Mouse (Mus musculus): ENCODE measurements around the gene Polr2g. TPM values are rescaled to one million over a fixed set of nuclear protein-coding genes. Genes with fewer than 3 reads are reported as not detected.

Polr2g gene
- total RNA-seq, 2 experiments from 2014 or later: 103 TPM

DNA sequence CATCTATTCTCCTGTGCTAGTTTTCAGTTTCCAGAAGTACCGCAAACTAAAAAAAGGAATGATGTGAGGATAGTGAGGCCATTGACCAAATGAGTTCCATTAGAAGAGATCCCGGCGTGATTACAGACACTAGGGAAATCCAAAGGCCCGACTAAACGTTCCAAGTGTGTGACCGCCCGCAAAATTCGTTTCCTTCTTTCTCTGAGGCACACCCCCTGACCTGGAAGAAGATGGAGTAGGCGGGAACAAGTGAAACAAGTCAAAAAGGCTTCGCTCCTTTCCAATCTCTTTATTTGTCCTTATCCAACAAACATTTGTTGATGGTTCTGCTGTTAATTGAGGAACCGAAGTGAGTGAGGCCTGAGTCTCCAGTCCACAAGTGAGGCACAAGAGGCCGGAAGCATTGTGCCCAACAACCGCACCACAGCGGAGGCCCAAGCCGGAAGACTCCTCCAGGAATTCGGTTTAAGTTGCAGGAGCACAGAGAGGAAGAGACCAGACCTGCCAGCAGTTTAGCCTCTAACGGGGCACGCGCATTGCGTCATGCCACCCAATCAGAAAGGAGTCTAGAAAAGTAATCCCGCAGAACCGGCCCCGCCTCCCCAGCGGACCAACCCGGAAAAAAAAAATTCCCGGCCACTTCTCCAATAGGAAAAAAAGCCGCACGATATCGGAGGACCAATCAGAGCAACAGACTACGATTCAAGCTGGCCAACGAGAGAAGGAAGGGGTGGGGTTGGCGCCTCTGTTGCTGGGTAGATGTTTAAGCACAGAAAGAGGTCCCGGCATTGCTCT lies 20.6 kb upstream of the Polr2g start, which contains the start of gene Ttc9c:
Gene Ttc9c, minus strand, starts transcription at position 533 of the 795 bp plus-strand sequence.
- DNase-seq (ENCODE audit: low spot score in 2 of 2): peak; percentile 76 to 92

DNA sequence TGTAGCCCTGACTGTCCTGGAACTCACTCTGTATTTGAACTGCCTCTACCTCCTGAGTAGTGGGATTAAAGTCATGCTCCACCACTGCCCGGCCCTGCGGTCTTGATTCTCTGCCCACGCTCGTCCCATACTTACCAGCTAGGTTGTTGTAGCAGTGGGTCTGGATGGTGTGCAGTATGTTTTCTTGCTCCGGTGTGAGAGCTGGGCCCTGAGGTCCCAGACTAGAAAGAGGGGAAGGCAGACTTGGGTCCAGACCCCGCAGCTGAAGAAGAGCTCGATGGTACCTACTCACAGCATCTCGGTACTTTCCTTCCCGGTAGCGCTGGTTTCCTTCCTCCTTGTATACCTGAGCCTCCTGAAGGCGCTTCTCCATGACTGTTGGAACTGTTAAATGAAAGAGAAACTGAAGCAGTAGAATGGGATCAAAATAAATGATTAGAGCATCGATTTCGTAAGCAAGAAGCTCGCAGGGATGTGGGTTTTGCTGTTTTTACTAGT lies 20.0 kb upstream of the Polr2g start:
- no peak for DNase-seq (ENCODE audit: low spot score in 2 of 2)

DNA sequence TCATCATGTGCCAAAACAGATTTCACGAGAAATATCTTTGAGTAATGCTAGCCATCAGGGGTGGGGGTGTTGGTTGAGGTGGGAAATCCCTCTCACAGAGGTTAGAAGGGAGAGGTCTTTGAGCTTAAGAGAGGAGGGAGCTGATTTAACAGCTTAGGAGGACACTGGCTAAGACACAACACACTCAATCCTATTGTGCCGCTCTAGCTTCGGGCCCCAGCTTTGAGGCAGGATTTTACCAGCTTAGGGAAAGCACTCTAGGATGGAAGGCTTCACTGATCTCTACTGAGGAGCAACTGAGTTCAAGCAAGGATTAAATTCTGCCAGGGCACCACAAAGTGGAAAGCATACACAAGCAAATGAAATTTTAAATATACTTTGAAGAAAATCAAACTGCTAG lies 18.6 kb upstream of the Polr2g start:
- no peak for DNase-seq (ENCODE audit: low spot score in 2 of 2)

- no peak for DNase-seq (ENCODE audit: low spot score in 2 of 2)
These were observed 17.4 kb upstream of the Polr2g start for GRCm38 (mm10) chr19:8815812-8816211.

- DNase-seq (ENCODE audit: low spot score in 2 of 2): no peak
These were observed 8.4 kb upstream of the Polr2g start for GRCm38 (mm10) chr19:8806810-8807209.

- DNase-seq (ENCODE audit: low spot score in 2 of 2): no peak
These were observed 5.7 kb upstream of the Polr2g start for GRCm38 (mm10) chr19:8803879-8804660.

GRCm38 (mm10) chr19:8803204-8803780 lies 4.9 kb upstream of the Polr2g start:
- DNase-seq (ENCODE audit: low spot score in 2 of 2): no peak

DNA sequence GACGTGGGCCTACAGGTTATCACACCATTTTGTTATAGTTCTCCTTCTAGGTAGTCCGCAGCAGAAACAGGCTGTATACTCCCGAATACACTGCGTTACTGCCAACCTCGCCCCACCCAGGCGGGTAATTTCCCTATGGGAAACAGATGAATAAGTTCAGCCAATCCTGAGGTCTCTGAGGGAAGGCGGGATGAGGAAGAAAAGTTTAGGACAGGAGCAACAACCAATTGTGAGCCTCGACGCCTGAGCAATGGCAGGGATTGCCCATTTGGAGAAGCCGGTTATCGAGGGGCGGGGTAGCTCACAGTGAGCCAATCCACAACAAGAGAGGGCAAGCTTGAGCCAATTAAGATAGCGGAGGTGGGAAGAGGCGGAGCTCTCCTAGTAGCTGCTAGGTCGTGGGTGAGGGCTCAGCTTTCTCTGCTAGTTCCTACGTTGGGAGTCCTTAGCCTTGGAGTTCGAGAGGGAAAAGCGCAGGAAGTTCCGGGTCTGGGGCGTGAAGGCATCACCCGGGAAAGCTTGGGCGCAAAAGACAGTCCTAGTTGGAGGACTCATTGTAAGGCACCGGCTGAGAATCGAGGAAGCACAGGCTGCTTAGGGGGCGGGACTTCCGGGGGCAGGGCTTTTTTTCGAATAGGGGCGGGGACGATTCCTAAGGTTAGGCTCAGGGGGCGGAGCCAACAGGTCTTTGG lies 3.9 kb upstream of the Polr2g start, which contains the start of gene Zbtb3:
Gene Zbtb3, plus strand, starts transcription at position 426 of the 692 bp plus-strand sequence.
- DNase-seq (ENCODE audit: low spot score in 2 of 2): peak; percentile 64 to 92

DNA sequence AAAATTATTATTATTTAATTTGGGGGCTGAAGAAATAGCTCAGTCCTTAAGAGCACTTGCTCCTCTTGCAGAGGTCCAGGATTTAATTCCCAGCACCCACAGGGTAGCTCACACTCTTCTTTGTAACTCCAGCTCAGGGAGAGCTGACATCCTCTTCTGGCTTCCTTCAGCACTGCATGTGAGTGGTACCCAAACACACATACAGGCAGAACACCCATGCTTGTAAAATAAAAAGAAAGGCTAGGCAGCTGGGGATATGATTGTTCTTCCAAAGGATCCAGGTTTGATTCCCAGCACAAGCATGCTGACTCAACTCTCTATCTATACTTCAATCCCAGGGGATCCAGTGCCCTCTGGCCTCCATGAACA lies 554 bp upstream of the Polr2g start:
- DNase-seq (ENCODE audit: low spot score in 2 of 2): no peak

DNA sequence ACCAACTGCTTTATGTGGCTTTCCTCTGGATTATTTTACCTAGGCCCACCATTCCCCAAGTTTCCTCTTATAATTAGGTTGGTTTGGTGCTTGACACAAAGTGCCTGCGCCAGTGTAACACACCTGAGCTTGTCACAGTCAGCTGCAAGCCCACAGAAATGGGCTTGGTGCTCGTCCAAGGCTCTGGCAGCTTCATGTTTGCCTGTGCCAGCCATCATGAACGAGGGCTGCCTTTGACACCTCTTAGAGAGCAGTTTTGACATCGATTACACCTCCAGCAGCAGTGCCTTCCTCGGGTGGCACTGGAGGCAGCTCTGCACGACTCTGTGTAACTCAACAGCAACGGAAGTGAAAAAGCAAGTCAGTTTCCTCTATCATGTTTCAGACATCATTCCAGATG lies 8.2 kb downstream of the Polr2g start:
- DNase-seq (ENCODE audit: low spot score in 2 of 2): no peak

- DNase-seq (ENCODE audit: low spot score in 2 of 2): no peak
These were observed 9.2 kb downstream of the Polr2g start for GRCm38 (mm10) chr19:8789171-8789570.

DNA sequence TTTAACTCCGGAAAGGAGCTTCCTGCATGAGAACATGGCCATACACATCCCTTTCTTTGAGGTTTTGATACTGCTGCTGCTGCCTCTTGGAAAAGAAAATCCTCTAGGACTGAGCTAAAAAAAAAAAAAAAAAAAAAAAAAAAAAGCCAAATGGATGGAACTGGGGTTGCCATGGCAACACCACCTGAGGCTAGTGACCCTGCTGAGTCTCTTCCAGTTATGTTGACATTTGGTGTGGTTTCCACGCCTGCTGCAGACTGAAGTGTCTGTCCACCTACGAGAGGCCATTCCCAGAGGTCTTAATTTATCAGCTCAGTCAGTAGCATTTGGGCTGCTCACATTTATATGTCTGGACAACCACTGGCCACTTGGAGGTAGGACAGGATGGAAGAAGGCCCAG lies 9.9 kb downstream of the Polr2g start:
- no peak for DNase-seq (ENCODE audit: low spot score in 2 of 2)

DNA sequence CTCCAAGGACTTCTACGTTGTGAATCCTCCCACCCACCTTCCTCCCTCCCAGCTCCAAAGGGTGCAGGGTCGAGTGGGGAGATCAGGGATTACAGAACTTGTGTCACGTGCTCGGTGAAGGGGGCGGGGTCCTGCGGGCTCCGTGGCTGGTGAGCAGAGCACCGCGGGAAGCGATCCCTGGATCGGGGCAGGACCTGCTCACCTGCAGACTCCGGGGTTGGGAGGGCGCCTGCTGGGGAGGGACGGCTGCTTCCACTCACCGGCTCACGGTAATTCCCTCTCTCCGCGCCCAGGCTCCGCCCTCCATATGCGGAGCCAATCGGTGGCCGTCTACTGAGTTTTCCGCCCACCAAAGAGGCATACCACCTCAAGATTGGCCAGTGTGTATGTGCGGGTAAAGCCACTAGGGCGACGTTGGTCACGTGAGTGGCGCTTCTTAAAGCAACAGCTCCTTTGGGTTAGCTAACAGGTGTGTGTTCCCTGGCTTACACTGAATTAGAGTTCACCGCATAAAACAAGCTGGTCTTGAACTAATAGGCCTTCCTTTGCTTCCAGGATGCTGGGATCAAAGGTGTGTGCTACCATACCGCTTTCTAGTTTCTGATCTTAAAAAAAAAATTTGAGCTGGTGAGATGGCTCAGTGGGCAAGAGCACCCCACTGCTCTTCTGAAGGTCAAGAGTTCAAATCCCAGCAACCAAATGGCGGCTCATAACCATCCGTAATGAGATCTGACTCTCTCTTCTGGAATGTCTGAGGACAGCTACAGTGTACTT lies 12.2 kb downstream of the Polr2g start, which contains the start of gene Taf6l:
Gene Taf6l, minus strand, starts transcription at position 410 of the 774 bp plus-strand sequence.
- peak; percentile 68 to 82 for DNase-seq (ENCODE audit: low spot score in 2 of 2)

- no peak for DNase-seq (ENCODE audit: low spot score in 2 of 2)
These were observed 23.4 kb downstream of the Polr2g start for GRCm38 (mm10) chr19:8774951-8775421.

GRCm38 (mm10) chr19:8774086-8774835 lies 24.1 kb downstream of the Polr2g start, which contains the start of gene Tmem179b:
Gene Tmem179b (minus strand): TSS chr19:8774467.
- peak; percentile 83 to 94 for DNase-seq (ENCODE audit: low spot score in 2 of 2)

GRCm38 (mm10) chr19:8773409-8773808 lies 25.0 kb downstream of the Polr2g start:
- DNase-seq (ENCODE audit: low spot score in 2 of 2): no peak

GRCm38 (mm10) chr19:8772996-8773395 lies 25.4 kb downstream of the Polr2g start:
- DNase-seq (ENCODE audit: low spot score in 2 of 2): no peak

- DNase-seq (ENCODE audit: low spot score in 2 of 2): peak; percentile 73 to 74
These were observed 27.7 kb downstream of the Polr2g start, which contains the start of gene Tmem223 for GRCm38 (mm10) chr19:8770567-8771270. Gene Tmem223 (plus strand): TSS chr19:8770996.

All from adrenal gland, postnatal 4 days (tissue).